8 mouse cellular contexts compared by ENCODE assay signal in genomic region chr3:40682404-40682803, GRCm38 (mm10). TPM values are rescaled to one million over a fixed set of nuclear protein-coding genes. Genes with fewer than 3 reads are reported as not detected.
DNase-seq lines count a peak whose midpoint lies in the region; ATAC-seq and TF ChIP-seq lines count a peak whose summit lies in the region.
"Had no signal": no experiment of that assay in that cellular context is flagged by ENCODE, and none has a peak within 500 bp of the region (broad histone marks: within the 10 kb centered on the region; RNA-seq: fewer than 3 reads in every experiment).

No protein-coding gene starts in this region.

- H3K9me3 ChIP-seq in kidney, embryonic 15.5 days (replicated peaks): no peaks in the 10 kb centered on the region
- H3K9me3 ChIP-seq: embryonic facial prominence, embryonic 15.5 days had no signal

- H3K4me3 ChIP-seq in kidney, embryonic 15.5 days (replicated peaks): no peak overlapping the region
- H3K4me3 ChIP-seq: embryonic facial prominence, embryonic 15.5 days had no signal

- 59% methylated on average over 11 of the region's 11 CpGs for WGBS in kidney, embryonic 15.5 days

- no peak overlapping the region for H3K27ac ChIP-seq in kidney, embryonic 15.5 days
- H3K27ac ChIP-seq: embryonic facial prominence, embryonic 15.5 days had no signal

- ATAC-seq in kidney, embryonic 15.5 days (replicated peaks; ENCODE audit: low FRiP score): peak; percentile 54; the same call in 1 of the 2 replicates

- no peak for TF ChIP-seq POLR2A in brain, embryonic 14.5 days (IDR thresholded peaks at IDR 0.05; ENCODE audit: borderline replicate concordance, extremely low read depth, insufficient read depth, insufficient read length, poor library complexity, severe bottlenecking)

- H3K27me3 ChIP-seq in kidney, embryonic 15.5 days: no peaks in the 10 kb centered on the region
- H3K27me3 ChIP-seq: embryonic facial prominence, embryonic 15.5 days had no signal

- peaks cover 8% of the 10 kb centered on the region; the same call in 1 of the 2 replicates for H3K4me1 ChIP-seq in kidney, embryonic 15.5 days

- DNase-seq in kidney, postnatal 25 days: no peak
- DNase-seq in Muller cell, postnatal 12 days (ENCODE audit: inconsistent ontology term): peak; percentile 94
- peak; percentile 64 for DNase-seq in brain, embryonic 14.5 days (ENCODE audit: low read depth)
- DNase-seq in heart, postnatal 14 days: peak; percentile 13 to 46
- DNase-seq in cerebellum, postnatal 10 days: no peak
- no peak for DNase-seq in ovary, postnatal 36 days (ENCODE audit: low spot score)

- H3K36me3 ChIP-seq in kidney, embryonic 15.5 days: 0 out of 2 replicates have a peak, but pooled peaks cover 3% of the 10 kb centered on the region

- TF ChIP-seq CTCF in brain, embryonic 14.5 days (IDR thresholded peaks at IDR 0.05; ENCODE audit: borderline replicate concordance, extremely low read depth, insufficient read depth, insufficient read length): no peak

- intact Hi-C loops in heart, postnatal 14 days (cut with DNase I): no loop called here

- no peak overlapping the region for H3K9ac ChIP-seq in kidney, embryonic 15.5 days
- H3K9ac ChIP-seq: embryonic facial prominence, embryonic 15.5 days had no signal

- no peak overlapping the region for H3K4me2 ChIP-seq in kidney, embryonic 15.5 days
- H3K4me2 ChIP-seq: embryonic facial prominence, embryonic 15.5 days had no signal

RNA-seq across cellular contexts. Expression of gene Slc25a31, which starts 26.3 kb away (rescaled TPM):
- polyA plus RNA-seq in kidney, embryonic 15.5 days (2015; fragmentation: Nextera tagmentation; extraction: Ambion mirVana): 0.10 and 0.12 TPM in 2 replicates
- polyA plus RNA-seq in brain, embryonic 14.5 days (2012; rRNA removed): 0.21 and 0.27 TPM in 2 replicates
- under 1 TPM in 1 of 2 experiments, not detected in 1; 0.39 TPM for total RNA-seq in heart, postnatal 14 days (2021)

Comparison
In these comparisons a context has a peak if more than half of its experiments do, and no peak if none do; other contexts are left out.
1. DNase-seq: peak in Muller cell, postnatal 12 days (single experiment), brain, embryonic 14.5 days (single experiment) and heart, postnatal 14 days (2 of 2); none in kidney, postnatal 25 days (0 of 2), cerebellum, postnatal 10 days (0 of 2) and ovary, postnatal 36 days (single experiment).